Mouse (Mus musculus) cortical plate, adult 2 months (tissue): ENCODE results near the gene Stard3.

Experiments used
- CTCF ChIP-seq: fragments of 200-500 bp; IDR thresholded peaks from 2 replicates; pipeline ENCODE4 v1.5.1; 2011; ENCODE audit warnings: mild to moderate bottlenecking, control low read depth, low read length; ENCODE audit not compliant: insufficient read depth; ENCODE audit errors: extremely low read depth
- POLR2A ChIP-seq: fragments of 200-500 bp; IDR thresholded peaks from 2 replicates; pipeline ENCODE4 v1.6.1; 2011; ENCODE audit warnings: mild to moderate bottlenecking, low read length, control low read depth; ENCODE audit not compliant: insufficient read depth; ENCODE audit errors: extremely low read depth

- TF ChIP-seq CTCF (no peak), POLR2A (no peak)
Measured at GRCm38 (mm10) chr11:98333981-98334741, 24.0 kb upstream of the Stard3 start.
